Mouse (Mus musculus) hindbrain, embryonic 10.5 days (tissue): ENCODE data around the gene Tspan9. TPM values are rescaled to one million over a fixed set of nuclear protein-coding genes. Genes with fewer than 3 reads are reported as not detected.

Source experiments
- DNase-seq: peaks from one replicate; pipeline ENCODE4 v3.0.0-alpha.2; 2017; ENCODE audit warnings: low spot score
- H3K27ac ChIP-seq: fragments of 300-500 bp; sonication (generic); 2 replicates; pipeline ENCODE4 v1.5.1; 2016; ENCODE audit warnings: mild to moderate bottlenecking, moderate library complexity
- H3K27me3 ChIP-seq: fragments of 300-500 bp; sonication (generic); 2 replicates; pipeline ENCODE4 v1.6.1; 2016; ENCODE audit warnings: mild to moderate bottlenecking; ENCODE audit not compliant: poor library complexity, insufficient read depth, severe bottlenecking
- H3K36me3 ChIP-seq: fragments of 300-500 bp; sonication (generic); 2 replicates; pipeline ENCODE4 v1.6.1; 2016; ENCODE audit warnings: mild to moderate bottlenecking, moderate library complexity
- H3K4me1 ChIP-seq: fragments of 300-500 bp; sonication (generic); replicated peaks from 2 replicates; pipeline ENCODE4 v1.6.1; 2016; ENCODE audit warnings: mild to moderate bottlenecking
- H3K4me3 ChIP-seq: fragments of 300-500 bp; sonication (generic); 2 replicates; pipeline ENCODE4 v1.5.1; 2016; ENCODE audit warnings: mild to moderate bottlenecking, moderate library complexity
- H3K9me3 ChIP-seq: fragments of 300-500 bp; sonication (generic); 2 replicates; pipeline ENCODE4 v1.6.1; 2016; ENCODE audit warnings: mild to moderate bottlenecking, moderate library complexity
- WGBS: fragments of 180-500 bp; shearing (Covaris S2); methylation state at CpG from one replicate; pipeline ENCODE4 v1.1.7; 2016; 5-methylcytosine and 5-hydroxymethylcytosine counted together
- polyA plus RNA-seq: library from polyadenylated mRNA; unstranded; fragments of >200 nt; fragmentation: Nextera tagmentation; extraction: Ambion mirVana; gene quantifications from 2 replicates; pipeline ENCODE4 v1.2.1, GENCODE M21; 2016

Gene Tspan9
- polyA plus RNA-seq, 1 experiment from 2014 or later: 65.7 TPM

GRCm38 (mm10) chr6:128022207-128022606, 121.2 kb downstream of the Tspan9 start:
- peaks cover 78% of the 10 kb centered on the region for H3K4me1 ChIP-seq
- DNase-seq: peak; percentile 92
- 20% methylated on average over 6 of the region's 6 CpGs for WGBS
- H3K27ac ChIP-seq: peak overlapping the region; percentile 84
- H3K4me3 ChIP-seq: peak overlapping the region; percentile 29; the same call in 1 of the 2 replicates
- H3K27me3 ChIP-seq: peaks cover 39% of the 10 kb centered on the region
- H3K36me3 ChIP-seq: 0 out of 2 replicates have a peak, but pooled peaks cover 3% of the 10 kb centered on the region
- no peaks in the 10 kb centered on the region for H3K9me3 ChIP-seq

GRCm38 (mm10) chr6:128021931-128022202, 121.5 kb downstream of the Tspan9 start:
- H3K27ac ChIP-seq: peak overlapping the region; percentile 84
- peak overlapping the region; percentile 29; the same call in 1 of the 2 replicates for H3K4me3 ChIP-seq
- no peak for DNase-seq
- peaks cover 36% of the 10 kb centered on the region for H3K27me3 ChIP-seq
- WGBS: 46% methylated on average over 5 of the region's 5 CpGs
- H3K9me3 ChIP-seq: no peaks in the 10 kb centered on the region
- H3K36me3 ChIP-seq: 0 out of 2 replicates have a peak, but pooled peaks cover 3% of the 10 kb centered on the region
- peaks cover 78% of the 10 kb centered on the region for H3K4me1 ChIP-seq

- DNase-seq: peak; percentile 44
- 21% methylated on average over 10 of the region's 10 CpGs for WGBS
- Histone ChIP-seq H3K27ac (peak overlapping the region; percentile 84), H3K27me3 (peaks cover 34% of the 10 kb centered on the region), H3K9me3 (no peaks in the 10 kb centered on the region), H3K36me3 (0 out of 2 replicates have a peak, but pooled peaks cover 3% of the 10 kb centered on the region), H3K4me3 (peak overlapping the region; percentile 29), H3K4me1 (peaks cover 79% of the 10 kb centered on the region)
These were observed 122.1 kb downstream of the Tspan9 start for GRCm38 (mm10) chr6:128021106-128021930.

- H3K4me3 ChIP-seq: peak overlapping the region; percentile 29
- peaks cover 27% of the 10 kb centered on the region for H3K27me3 ChIP-seq
- H3K9me3 ChIP-seq: no peaks in the 10 kb centered on the region
- DNase-seq: no peak
- WGBS: 18% methylated on average over 8 of the region's 8 CpGs
- H3K4me1 ChIP-seq: peaks cover 81% of the 10 kb centered on the region
- 0 out of 2 replicates have a peak, but pooled peaks cover 3% of the 10 kb centered on the region for H3K36me3 ChIP-seq
- H3K27ac ChIP-seq: peak overlapping the region; percentile 84
These were observed 122.8 kb downstream of the Tspan9 start for GRCm38 (mm10) chr6:128020521-128021057.

- H3K4me1 ChIP-seq: peaks cover 81% of the 10 kb centered on the region
- no peaks in the 10 kb centered on the region for H3K9me3 ChIP-seq
- H3K4me3 ChIP-seq: 0 out of 2 replicates have a peak overlapping the region, but pooled peaks have one; percentile 29
- peaks cover 21% of the 10 kb centered on the region for H3K27me3 ChIP-seq
- DNase-seq: no peak
- H3K36me3 ChIP-seq: 0 out of 2 replicates have a peak, but pooled peaks cover 3% of the 10 kb centered on the region
- H3K27ac ChIP-seq: peak overlapping the region; percentile 84
- WGBS: 43% methylated on average over 4 of the region's 4 CpGs
These were observed 123.3 kb downstream of the Tspan9 start for GRCm38 (mm10) chr6:128020053-128020452.

GRCm38 (mm10) chr6:128019119-128019518, 124.3 kb downstream of the Tspan9 start:
- Histone ChIP-seq H3K27ac (peak overlapping the region; percentile 84; the same call in 1 of the 2 replicates), H3K4me3 (no peak overlapping the region), H3K36me3 (0 out of 2 replicates have a peak, but pooled peaks cover 3% of the 10 kb centered on the region), H3K4me1 (peaks cover 76% of the 10 kb centered on the region), H3K9me3 (no peaks in the 10 kb centered on the region), H3K27me3 (peaks cover 13% of the 10 kb centered on the region)
- WGBS: 76% methylated on average over 7 of the region's 7 CpGs
- DNase-seq: no peak

- peaks cover 76% of the 10 kb centered on the region for H3K4me1 ChIP-seq
- no peaks in the 10 kb centered on the region for H3K9me3 ChIP-seq
- 75% methylated on average over 7 of the region's 7 CpGs for WGBS
- no peak overlapping the region for H3K4me3 ChIP-seq
- 0 out of 2 replicates have a peak, but pooled peaks cover 5% of the 10 kb centered on the region for H3K27me3 ChIP-seq
- H3K27ac ChIP-seq: peak overlapping the region; percentile 29; the same call in 1 of the 2 replicates
- 0 out of 2 replicates have a peak, but pooled peaks cover 3% of the 10 kb centered on the region for H3K36me3 ChIP-seq
- no peak for DNase-seq
These were observed 128.1 kb downstream of the Tspan9 start for GRCm38 (mm10) chr6:128015304-128015703.

GRCm38 (mm10) chr6:128011781-128012180, 131.6 kb downstream of the Tspan9 start:
- Histone ChIP-seq H3K9me3 (no peaks in the 10 kb centered on the region), H3K27ac (peak overlapping the region; percentile 56), H3K36me3 (no peaks in the 10 kb centered on the region), H3K4me1 (peaks cover 84% of the 10 kb centered on the region), H3K4me3 (no peak overlapping the region), H3K27me3 (0 out of 2 replicates have a peak, but pooled peaks cover 5% of the 10 kb centered on the region)
- WGBS: 73% methylated on average over 17 of the region's 17 CpGs
- no peak for DNase-seq

GRCm38 (mm10) chr6:128011071-128011477, 132.3 kb downstream of the Tspan9 start:
- H3K4me1 ChIP-seq: peaks cover 88% of the 10 kb centered on the region

GRCm38 (mm10) chr6:128010135-128010971, 133.0 kb downstream of the Tspan9 start:
- H3K4me1 ChIP-seq: peaks cover 87% of the 10 kb centered on the region
- WGBS: 69% methylated on average over 11 of the region's 11 CpGs
- H3K36me3 ChIP-seq: no peaks in the 10 kb centered on the region
- H3K9me3 ChIP-seq: no peaks in the 10 kb centered on the region
- H3K4me3 ChIP-seq: no peak overlapping the region
- 0 out of 2 replicates have a peak overlapping the region, but pooled peaks have one; percentile 56 for H3K27ac ChIP-seq
- DNase-seq: no peak
- 0 out of 2 replicates have a peak, but pooled peaks cover 5% of the 10 kb centered on the region for H3K27me3 ChIP-seq

More at GRCm38 (mm10) chr6:128011071-128011477, 132.3 kb downstream of the Tspan9 start:
- Histone ChIP-seq H3K27ac (peak overlapping the region; percentile 56; the same call in 1 of the 2 replicates), H3K9me3 (no peaks in the 10 kb centered on the region), H3K36me3 (no peaks in the 10 kb centered on the region), H3K27me3 (0 out of 2 replicates have a peak, but pooled peaks cover 5% of the 10 kb centered on the region), H3K4me3 (no peak overlapping the region)
- WGBS: 82% methylated on average over 13 of the region's 13 CpGs
- no peak for DNase-seq

- WGBS: 77% methylated on average over 5 of the region's 5 CpGs
- Histone ChIP-seq H3K4me1 (peaks cover 92% of the 10 kb centered on the region), H3K9me3 (no peaks in the 10 kb centered on the region), H3K36me3 (no peaks in the 10 kb centered on the region), H3K27me3 (0 out of 2 replicates have a peak, but pooled peaks cover 2% of the 10 kb centered on the region), H3K4me3 (no peak overlapping the region), H3K27ac (no peak overlapping the region)
- no peak for DNase-seq
These were observed 135.3 kb downstream of the Tspan9 start for GRCm38 (mm10) chr6:128007982-128008562.

GRCm38 (mm10) chr6:128007241-128007701, 136.1 kb downstream of the Tspan9 start:
- Histone ChIP-seq H3K4me3 (no peak overlapping the region), H3K27me3 (0 out of 2 replicates have a peak, but pooled peaks cover 2% of the 10 kb centered on the region), H3K36me3 (no peaks in the 10 kb centered on the region), H3K9me3 (no peaks in the 10 kb centered on the region), H3K27ac (no peak overlapping the region), H3K4me1 (peaks cover 92% of the 10 kb centered on the region)
- WGBS: 79% methylated on average over 12 of the region's 12 CpGs
- DNase-seq: no peak
